Mouse (Mus musculus) olfactory bulb, adult 2 months (tissue): ENCODE results near the gene Kdelc2.

Experiments
- CTCF ChIP-seq: fragments of 200-500 bp; IDR thresholded peaks from 2 replicates; pipeline ENCODE4 v1.5.1; 2012; ENCODE audit warnings: low read depth, mild to moderate bottlenecking, low read length, moderate library complexity; ENCODE audit not compliant: insufficient read depth
- POLR2A ChIP-seq: fragments of 200-500 bp; IDR thresholded peaks from 2 replicates; pipeline ENCODE4 v1.6.1; 2012; ENCODE audit warnings: mild to moderate bottlenecking, low read depth, low read length, moderate library complexity; ENCODE audit not compliant: insufficient read depth

GRCm38 (mm10) chr9:53427638-53428037 is 43.8 kb downstream of the Kdelc2 start:
- TF ChIP-seq CTCF, result no peak
- no peak for TF ChIP-seq POLR2A
